Mouse (Mus musculus) ES-E14 (cell line): Measurements from ENCODE around the gene Dbt.

ENCODE experiments used
- CHD2 ChIP-seq: IDR thresholded peaks from 2 replicates; pipeline ENCODE4 v1.6.1; 2014; ENCODE audit warnings: mild to moderate bottlenecking, low read depth, low read length, inconsistent platforms
- ZC3H11A ChIP-seq: IDR thresholded peaks from 2 replicates; pipeline ENCODE4 v1.6.1; 2012; ENCODE audit warnings: low read depth, mild to moderate bottlenecking, inconsistent platforms, low read length, borderline replicate concordance
- ZNF384 ChIP-seq: IDR thresholded peaks from 2 replicates; pipeline ENCODE4 v1.6.1; 2012; ENCODE audit warnings: low read depth, low read length, inconsistent platforms

- TF ChIP-seq CHD2 (no peak), ZC3H11A (no peak), ZNF384 (no peak)
Observed at GRCm38 (mm10) chr3:116542070-116542469, 29.2 kb downstream of the Dbt start.
